Mouse (Mus musculus) c-Kit-positive CD71-positive TER-119-negative erythroid progenitor cells, embryonic 14.5 days (primary cell): Measurements from ENCODE around the gene Zbtb8os.
"Not testable (repeated sequence)": the region's sequence is repeated elsewhere in the genome, so short reads cannot be mapped to it uniquely, and the experiment has no call there.

ENCODE experiments used
- DNase-seq: peaks from one replicate; pipeline ENCODE4 v3.0.0-alpha.2; 2013; ENCODE audit warnings: low read depth

Gene Zbtb8os

GRCm38 (mm10) chr4:129332846-129333245 is 2.6 kb upstream of the Zbtb8os start:
- no peak for DNase-seq

GRCm38 (mm10) chr4:129334677-129335215 is 749 bp upstream of the Zbtb8os start:
- no peak for DNase-seq

GRCm38 (mm10) chr4:129336291-129336690 is 796 bp downstream of the Zbtb8os start:
- no peak for DNase-seq

- peak; percentile 70 for DNase-seq
These were observed 4.2 kb downstream of the Zbtb8os start for GRCm38 (mm10) chr4:129339743-129340142.

GRCm38 (mm10) chr4:129341888-129342287 is 6.4 kb downstream of the Zbtb8os start:
- no peak for DNase-seq

- no peak for DNase-seq
These were observed 7.2 kb downstream of the Zbtb8os start for GRCm38 (mm10) chr4:129342705-129343104.

- DNase-seq, result no peak
These were observed 11.1 kb downstream of the Zbtb8os start for GRCm38 (mm10) chr4:129346481-129347154.

GRCm38 (mm10) chr4:129350644-129351043 is 15.1 kb downstream of the Zbtb8os start:
- peak; percentile 75 for DNase-seq

GRCm38 (mm10) chr4:129351111-129351510 is 15.6 kb downstream of the Zbtb8os start:
- DNase-seq, result no peak

- DNase-seq, result no peak
These were observed 17.7 kb downstream of the Zbtb8os start for GRCm38 (mm10) chr4:129353176-129353575.

GRCm38 (mm10) chr4:129354236-129354635 is 18.7 kb downstream of the Zbtb8os start:
- no peak for DNase-seq

GRCm38 (mm10) chr4:129357613-129358163 is 22.2 kb downstream of the Zbtb8os start:
- DNase-seq, result no peak

- not testable (repeated sequence) for DNase-seq
These were observed 26.7 kb downstream of the Zbtb8os start for GRCm38 (mm10) chr4:129362238-129362637.

GRCm38 (mm10) chr4:129362771-129363170 is 27.3 kb downstream of the Zbtb8os start:
- DNase-seq, result no peak

GRCm38 (mm10) chr4:129363463-129363862 is 28.0 kb downstream of the Zbtb8os start:
- DNase-seq, result no peak

- no peak for DNase-seq
These were observed 28.9 kb downstream of the Zbtb8os start for GRCm38 (mm10) chr4:129364379-129364778.

GRCm38 (mm10) chr4:129365224-129365623 is 29.7 kb downstream of the Zbtb8os start:
- DNase-seq, result no peak

- no peak for DNase-seq
These were observed 35.9 kb downstream of the Zbtb8os start for GRCm38 (mm10) chr4:129371391-129371790.

GRCm38 (mm10) chr4:129373202-129373976 is 37.9 kb downstream of the Zbtb8os start:
- no peak for DNase-seq

GRCm38 (mm10) chr4:129374219-129374755 is 38.8 kb downstream of the Zbtb8os start:
- no peak for DNase-seq

- no peak for DNase-seq
These were observed 39.5 kb downstream of the Zbtb8os start for GRCm38 (mm10) chr4:129375000-129375399.

- no peak for DNase-seq
These were observed 40.3 kb downstream of the Zbtb8os start for GRCm38 (mm10) chr4:129375821-129376220.
